Comparison of ENCODE assay signal across 9 mouse cellular contexts in genomic region chr11:98295013-98295585, GRCm38 (mm10). TPM values are rescaled to one million over a fixed set of nuclear protein-coding genes. Genes with fewer than 3 reads are reported as not detected.
DNase-seq lines count a peak whose midpoint lies in the region; ATAC-seq lines count a peak whose summit lies in the region.
"Had no signal": no experiment of that assay in that cellular context is flagged by ENCODE, and none has a peak within 500 bp of the region (broad histone marks: within the 10 kb centered on the region; RNA-seq: fewer than 3 reads in every experiment).

No protein-coding gene starts in this region.

- H3K9me3 ChIP-seq in kidney, embryonic 16.5 days (ENCODE audit: low read length) = no peaks in the 10 kb centered on the region
- no peaks in the 10 kb centered on the region for H3K9me3 ChIP-seq in forebrain, embryonic 10.5 days
- H3K9me3 ChIP-seq in liver, embryonic 11.5 days (ENCODE audit: control insufficient read depth, low read length) = no peaks in the 10 kb centered on the region

- peak overlapping the region; percentile 72 for H3K4me3 ChIP-seq in kidney, embryonic 16.5 days (ENCODE audit: low read length)
- peak overlapping the region; percentile 81 for H3K4me3 ChIP-seq in forebrain, embryonic 10.5 days
- peak overlapping the region; percentile 58 for H3K4me3 ChIP-seq in liver, embryonic 11.5 days (ENCODE audit: low read depth, low read length)

- no peak overlapping the region for H3K27ac ChIP-seq in kidney, embryonic 16.5 days (ENCODE audit: low read length)
- peak overlapping the region; percentile 86 for H3K27ac ChIP-seq in forebrain, embryonic 10.5 days
- no peak overlapping the region for H3K27ac ChIP-seq in liver, embryonic 11.5 days (ENCODE audit: low read depth, low read length)

- H3K27me3 ChIP-seq in kidney, embryonic 16.5 days (ENCODE audit: insufficient read depth, low read length) = peaks cover 7% of the 10 kb centered on the region
- H3K27me3 ChIP-seq in forebrain, embryonic 10.5 days (ENCODE audit: poor library complexity, severe bottlenecking) = peaks cover 82% of the 10 kb centered on the region
- H3K27me3 ChIP-seq in liver, embryonic 11.5 days (replicated peaks; ENCODE audit: control insufficient read depth, insufficient read depth, low read length) = peaks cover 74% of the 10 kb centered on the region

- H3K36me3 ChIP-seq in kidney, embryonic 16.5 days (ENCODE audit: insufficient read depth, low read length) = no peaks in the 10 kb centered on the region
- no peaks in the 10 kb centered on the region for H3K36me3 ChIP-seq in forebrain, embryonic 10.5 days (replicated peaks)
- no peaks in the 10 kb centered on the region for H3K36me3 ChIP-seq in liver, embryonic 11.5 days (ENCODE audit: control insufficient read depth, insufficient read depth, low read length)

- ATAC-seq in kidney, embryonic 16.5 days (ENCODE audit: low FRiP score, low TSS enrichment) = no peak
- no peak for ATAC-seq in liver, embryonic 11.5 days (replicated peaks; ENCODE audit: low FRiP score)

- DNase-seq in kidney, postnatal 4 days = no peak
- peak; percentile 33 for DNase-seq in Muller cell, postnatal 12 days (ENCODE audit: inconsistent ontology term)
- DNase-seq in forebrain, embryonic 10.5 days (ENCODE audit: extremely low spot score, low spot score) = no peak
- DNase-seq in liver, embryonic 11.5 days (ENCODE audit: low spot score) = no peak
- no peak for DNase-seq in layer of hippocampus, adult 18-20 months (ENCODE audit: low spot score in 2 of 2)
- DNase-seq in left cerebral cortex, adult 8-10 months (ENCODE audit: low spot score in 2 of 2) = no peak
- DNase-seq in right cerebral cortex, postnatal 4 days = no peak

- H3K9ac ChIP-seq in kidney, embryonic 16.5 days (replicated peaks; ENCODE audit: low read length) = peak overlapping the region; percentile 76
- peak overlapping the region; percentile 61 for H3K9ac ChIP-seq in liver, embryonic 11.5 days (ENCODE audit: low read depth, low read length)

- H3K4me2 ChIP-seq in kidney, embryonic 16.5 days (replicated peaks; ENCODE audit: low read depth, low read length) = peak overlapping the region; percentile 98
- peak overlapping the region; percentile 84 for H3K4me2 ChIP-seq in liver, embryonic 11.5 days

- 4% methylated on average over 9 of the region's 9 CpGs for WGBS in kidney, embryonic 16.5 days
- 5% methylated on average over 9 of the region's 9 CpGs for WGBS in forebrain, embryonic 10.5 days
- 11% methylated on average over 9 of the region's 9 CpGs for WGBS in liver, embryonic 11.5 days

- H3K4me1 ChIP-seq in kidney, embryonic 16.5 days (ENCODE audit: insufficient read depth, low read length) = peaks cover 36% of the 10 kb centered on the region
- peaks cover 57% of the 10 kb centered on the region for H3K4me1 ChIP-seq in forebrain, embryonic 10.5 days
- no peaks in the 10 kb centered on the region for H3K4me1 ChIP-seq in liver, embryonic 11.5 days (replicated peaks; ENCODE audit: control insufficient read depth, insufficient read depth, low read length)

RNA-seq across cellular contexts. Expression of gene Neurod2, which starts 34.3 kb away (rescaled TPM):
- not detected in 2 replicates for polyA plus RNA-seq in kidney, embryonic 16.5 days (2015; fragmentation: Nextera tagmentation; extraction: Ambion mirVana)
- polyA plus RNA-seq in forebrain, embryonic 10.5 days (2016; fragmentation: Nextera tagmentation; extraction: Ambion mirVana) = 0.14 TPM in 1 of 2 replicates, not detected in the other
- 0.10 and 0.18 TPM in 2 replicates for polyA plus RNA-seq in liver, embryonic 11.5 days (2014; fragmentation: Nextera tagmentation; extraction: Ambion mirVana)
- 100 to 1,000 TPM; 158 to 159 TPM for total RNA-seq in layer of hippocampus, adult 18-20 months (2021)
- 10 to 100 TPM; 54.9 to 63.3 (median 60.4) TPM for total RNA-seq in left cerebral cortex, adult 8-10 months (2022)
- total RNA-seq: neutrophil, adult 5-6 weeks had no signal

RNA-seq across cellular contexts. Expression of gene Ppp1r1b, which starts 53.1 kb away (rescaled TPM):
- polyA plus RNA-seq in kidney, embryonic 16.5 days (2015; fragmentation: Nextera tagmentation; extraction: Ambion mirVana) = 5.4 and 5.8 TPM in 2 replicates
- polyA plus RNA-seq in forebrain, embryonic 10.5 days (2016; fragmentation: Nextera tagmentation; extraction: Ambion mirVana) = 0.23 and 0.41 TPM in 2 replicates
- 0.38 TPM in 1 of 2 replicates, not detected in the other for polyA plus RNA-seq in liver, embryonic 11.5 days (2014; fragmentation: Nextera tagmentation; extraction: Ambion mirVana)
- total RNA-seq in layer of hippocampus, adult 18-20 months (2021) = 10 to 100 TPM; 59.9 to 65.4 TPM
- total RNA-seq in left cerebral cortex, adult 8-10 months (2022) = 100 to 1,000 TPM; 502 to 655 (median 573) TPM
- total RNA-seq: neutrophil, adult 5-6 weeks had no signal
